Mouse (Mus musculus): ENCODE measurements at regions not wholly inside any gene's neighbourhood (a gene's known extent, or its start where the extent isn't known, plus 50 kb on each side); places are given as distances from the start of the nearest gene placed in this dataset.
"Not testable (repeated sequence)": the region's sequence is repeated elsewhere in the genome, so short reads cannot be mapped to it uniquely, and the experiment has no call there.

DNA sequence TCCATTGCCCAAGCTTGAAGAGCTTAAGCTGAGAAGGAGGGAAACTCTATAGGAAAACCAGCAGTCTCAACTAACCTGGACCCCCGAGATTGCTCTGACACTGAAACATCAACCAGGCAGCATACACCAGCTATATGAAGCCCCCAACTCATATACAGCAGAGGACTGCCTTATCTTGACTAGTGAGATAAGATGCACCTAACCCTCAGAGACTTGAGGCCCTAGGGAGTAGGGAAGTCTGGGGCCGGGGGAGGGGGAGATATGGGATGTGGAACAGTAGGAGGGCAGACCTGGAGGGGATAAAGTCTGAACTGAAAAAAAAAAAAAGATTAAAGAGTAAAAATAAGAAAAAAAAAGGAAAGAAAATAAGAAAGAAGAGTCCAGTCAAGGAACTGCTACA lies 540.5 kb upstream of the Pkdcc start:
- DNase-seq (ENCODE audit: low spot score): no peak

DNA sequence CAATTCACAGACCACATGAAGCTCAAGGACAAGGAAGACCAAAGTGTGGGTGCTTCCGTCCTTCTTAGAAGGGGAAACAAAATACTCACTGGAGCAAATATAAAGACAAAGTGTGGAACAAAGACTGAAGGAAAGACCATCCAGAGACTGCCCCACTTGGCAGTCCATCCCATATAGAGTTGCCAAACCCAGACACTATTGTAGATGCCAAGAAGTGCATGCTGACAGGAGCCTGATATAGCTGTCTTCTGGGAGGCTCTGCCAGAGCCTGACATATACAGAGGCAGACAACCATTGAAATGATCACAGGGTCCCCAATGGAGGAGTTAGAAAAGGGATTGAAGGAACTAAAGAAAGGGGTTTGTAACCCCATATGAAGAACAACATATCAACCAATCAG lies 548.5 kb upstream of the Pkdcc start:
- DNase-seq (ENCODE audit: low spot score): not testable (repeated sequence)

DNA sequence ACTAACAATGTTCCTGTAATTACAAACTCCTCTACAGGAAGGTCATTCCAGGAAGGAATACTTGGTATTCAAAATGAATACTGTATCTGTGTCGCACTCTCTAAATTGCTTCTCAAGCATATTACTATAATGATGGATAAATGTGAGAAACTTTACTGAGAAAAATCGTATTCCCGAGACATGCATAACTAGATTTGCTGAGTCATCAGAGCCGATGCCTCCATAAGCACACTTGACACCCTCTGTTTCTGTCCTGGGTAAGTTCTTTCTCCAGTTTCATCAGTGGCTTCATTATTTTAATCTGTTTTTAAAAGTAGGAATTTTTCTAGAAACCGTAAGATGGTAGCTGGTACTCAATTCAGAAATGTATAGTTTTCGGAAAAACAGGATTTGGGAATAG lies 550.7 kb upstream of the Pkdcc start:
- no peak for DNase-seq (ENCODE audit: low spot score)

DNA sequence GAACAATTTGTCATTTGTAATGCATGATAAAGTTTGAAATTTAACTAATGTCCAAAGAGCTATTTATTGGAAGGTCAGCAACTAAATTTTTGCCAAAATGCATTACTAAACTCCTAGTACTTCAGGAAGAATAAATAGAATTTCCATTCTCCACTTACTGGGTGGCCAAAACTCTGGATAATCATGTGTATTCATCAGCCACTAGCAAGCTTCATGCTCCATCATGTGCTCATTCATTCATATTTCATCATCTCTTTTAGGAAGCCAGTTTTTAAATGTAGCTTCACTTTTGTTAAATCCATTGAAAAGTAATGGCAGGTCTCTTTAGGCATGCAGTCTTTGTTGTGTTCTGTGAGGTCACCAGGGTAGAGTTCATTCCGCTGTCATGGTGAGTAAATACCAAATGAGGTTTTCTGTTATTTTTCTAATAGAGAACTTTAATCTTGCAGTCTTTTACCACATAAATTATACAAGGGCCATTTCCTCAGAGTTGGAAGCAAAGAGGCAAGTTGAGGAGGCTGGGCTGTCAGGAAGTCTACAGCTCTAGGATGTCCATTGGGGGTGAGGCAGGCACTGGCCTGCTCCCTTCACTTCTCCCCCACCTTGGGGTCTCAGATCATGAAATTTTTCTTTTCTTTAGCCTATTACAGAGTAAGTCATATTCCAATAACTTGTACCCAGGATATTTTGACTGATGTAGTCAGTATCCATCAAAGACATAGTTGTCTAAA lies 578.5 kb upstream of the Pkdcc start:
- DNase-seq (ENCODE audit: low spot score): no peak

DNA sequence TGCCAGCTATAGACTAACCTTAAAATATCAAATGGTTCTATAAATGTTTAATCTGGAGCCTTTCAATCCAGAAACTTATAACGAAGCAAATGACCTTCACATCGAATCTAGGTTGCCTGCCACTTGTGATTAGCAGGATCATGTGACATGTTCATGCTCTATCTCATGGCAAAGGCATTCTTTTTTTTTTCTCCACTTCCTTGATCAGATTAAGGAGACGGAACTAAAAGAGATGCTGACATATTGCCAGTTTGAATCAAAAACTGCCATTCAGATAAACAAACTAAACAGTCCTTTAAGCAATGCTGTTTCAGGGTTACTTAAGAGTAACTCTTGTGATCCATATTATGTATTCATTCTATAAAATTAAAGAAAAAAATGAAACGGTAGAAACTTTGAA lies 579.2 kb upstream of the Pkdcc start:
- DNase-seq (ENCODE audit: low spot score): no peak

DNA sequence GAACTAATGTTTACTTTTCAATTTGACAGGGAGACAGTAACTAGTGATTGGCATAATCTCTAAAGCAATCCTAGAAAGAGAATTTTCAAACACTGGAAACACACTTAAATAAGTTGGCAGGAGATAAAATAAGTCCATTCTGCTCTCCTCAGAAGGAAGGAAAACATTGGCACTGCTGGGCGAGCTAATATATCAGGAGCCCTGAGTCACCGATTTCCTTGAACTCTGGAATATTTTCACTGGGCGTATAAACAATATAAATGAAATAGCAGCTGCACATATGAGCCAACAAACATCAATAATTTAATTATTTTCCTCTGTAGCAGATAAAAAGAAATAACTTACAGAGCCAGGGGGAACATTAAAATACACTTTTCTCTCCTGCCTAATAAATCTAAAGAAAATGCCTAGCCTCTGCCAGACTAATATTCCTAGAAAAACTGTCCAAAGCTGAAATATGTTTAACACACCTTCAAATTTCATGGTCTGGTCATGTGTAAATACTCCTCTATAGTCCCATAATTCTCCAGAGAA lies 608.4 kb upstream of the Pkdcc start:
- DNase-seq (ENCODE audit: low spot score): no peak

DNA sequence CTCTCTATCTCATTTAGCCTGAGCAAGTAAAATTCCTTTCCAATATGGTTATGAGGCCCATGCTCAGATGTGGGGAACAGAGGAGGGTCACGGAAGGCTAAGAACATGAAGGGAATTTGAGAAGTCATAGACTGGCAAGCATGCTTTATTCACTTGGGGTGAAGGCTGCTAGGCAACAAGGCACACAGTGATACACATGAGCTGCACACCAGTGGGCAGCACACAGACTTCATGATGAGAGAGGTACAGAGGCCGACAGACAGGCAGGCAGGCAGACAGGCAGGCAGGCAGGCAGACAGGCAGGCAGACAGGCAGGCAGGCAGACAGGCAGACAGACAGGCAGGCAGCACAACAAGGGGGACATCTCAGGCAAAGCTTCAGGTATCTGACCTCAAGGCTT lies 631.3 kb upstream of the Pkdcc start:
- DNase-seq (ENCODE audit: low spot score): no peak

DNA sequence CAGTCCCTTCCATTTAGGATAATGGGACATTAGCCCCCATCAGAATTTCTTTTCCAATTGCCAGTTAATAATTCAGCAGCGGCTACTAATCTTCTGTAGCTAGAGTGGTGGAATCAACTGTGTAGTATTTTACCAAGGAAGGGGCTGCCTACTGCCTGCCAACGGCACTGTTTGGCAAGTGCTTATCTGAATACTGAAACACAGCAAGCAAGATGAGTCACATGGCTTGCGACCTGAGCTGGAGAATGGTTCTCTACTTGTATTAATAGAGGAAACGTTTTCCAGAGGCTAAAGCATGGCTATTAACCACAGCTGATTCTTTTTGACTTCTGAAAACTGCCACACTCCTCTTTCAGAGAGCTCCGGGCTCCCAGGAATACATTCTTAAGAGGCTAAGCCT lies 681.6 kb upstream of the Pkdcc start:
- DNase-seq (ENCODE audit: low spot score): no peak

DNA sequence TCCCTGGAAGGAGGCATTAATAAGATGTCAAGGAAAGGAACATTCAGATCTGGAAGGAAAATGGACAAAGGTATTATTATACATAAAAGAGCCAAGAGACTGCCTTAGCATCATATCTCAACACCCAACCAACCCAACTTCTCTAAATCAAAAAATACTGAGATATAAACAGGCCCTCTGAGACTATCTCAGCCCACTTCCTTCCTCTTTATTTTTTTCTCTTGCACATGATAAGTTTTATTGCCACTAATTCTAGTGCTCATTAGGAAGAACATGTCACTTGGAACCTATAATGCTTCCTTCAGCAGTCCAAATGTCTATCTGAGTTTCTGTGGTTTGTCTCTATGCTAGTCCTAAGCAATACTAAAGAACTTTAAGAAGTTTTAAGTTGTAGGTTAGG lies 697.0 kb upstream of the Pkdcc start:
- DNase-seq (ENCODE audit: low spot score): no peak

DNA sequence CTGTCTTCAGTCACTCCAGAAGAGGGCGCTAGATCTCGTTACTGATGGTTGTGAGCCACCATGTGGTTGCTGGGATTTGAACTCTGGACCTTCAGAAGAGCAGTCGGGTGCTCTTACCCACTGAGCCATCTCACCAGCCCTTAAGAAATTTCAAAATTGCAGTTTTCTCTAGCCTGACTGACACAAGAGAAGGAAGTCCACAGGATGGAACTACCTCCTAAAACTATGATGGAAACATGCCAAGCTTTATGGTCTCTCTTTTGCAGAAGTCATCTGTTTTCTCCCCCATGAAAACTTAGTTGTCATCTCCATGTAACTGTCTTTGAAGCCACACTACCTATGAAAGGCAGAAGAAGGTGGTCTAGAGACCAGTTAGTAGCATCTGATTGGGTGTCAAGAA lies 698.2 kb upstream of the Pkdcc start:
- DNase-seq (ENCODE audit: low spot score): no peak

DNA sequence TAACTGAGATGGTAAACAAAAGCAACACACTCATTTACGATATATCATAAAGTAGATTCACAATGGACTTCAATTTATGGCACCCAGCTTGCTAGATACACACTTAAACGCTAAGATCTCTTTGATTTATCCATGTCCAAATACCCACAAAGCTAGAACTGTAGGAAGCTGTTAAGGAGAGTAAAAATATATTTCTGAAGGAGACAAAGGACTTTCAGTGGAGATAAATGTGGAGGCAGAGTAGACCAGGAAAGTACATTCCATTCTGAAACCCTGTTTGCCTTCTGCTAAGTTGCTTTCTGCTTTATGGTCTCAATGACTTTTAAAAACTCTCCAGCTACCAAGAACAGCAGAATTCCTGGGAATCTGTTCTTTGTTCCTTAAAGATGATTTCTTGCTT lies 701.3 kb upstream of the Pkdcc start:
- DNase-seq (ENCODE audit: low spot score): no peak

DNA sequence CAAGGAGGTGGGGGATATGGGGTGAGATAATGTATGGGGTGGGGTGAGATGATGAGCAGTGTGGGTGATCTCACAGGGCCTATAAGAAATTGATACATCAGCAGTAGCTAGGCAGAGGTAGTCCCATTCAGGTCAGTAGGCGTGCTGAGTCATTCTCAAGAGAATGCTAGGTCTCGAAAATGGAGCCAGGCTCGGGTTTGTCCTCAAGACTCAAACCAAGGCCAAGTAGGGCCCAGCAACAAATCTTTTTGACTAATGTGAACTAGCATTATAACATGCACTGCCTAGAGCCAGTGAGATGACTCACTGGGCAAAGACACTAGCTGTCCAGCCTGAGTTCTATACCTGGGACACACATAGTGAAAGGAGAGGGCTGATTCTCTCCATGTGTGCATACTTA lies 710.8 kb upstream of the Pkdcc start:
- DNase-seq (ENCODE audit: low spot score): no peak

DNA sequence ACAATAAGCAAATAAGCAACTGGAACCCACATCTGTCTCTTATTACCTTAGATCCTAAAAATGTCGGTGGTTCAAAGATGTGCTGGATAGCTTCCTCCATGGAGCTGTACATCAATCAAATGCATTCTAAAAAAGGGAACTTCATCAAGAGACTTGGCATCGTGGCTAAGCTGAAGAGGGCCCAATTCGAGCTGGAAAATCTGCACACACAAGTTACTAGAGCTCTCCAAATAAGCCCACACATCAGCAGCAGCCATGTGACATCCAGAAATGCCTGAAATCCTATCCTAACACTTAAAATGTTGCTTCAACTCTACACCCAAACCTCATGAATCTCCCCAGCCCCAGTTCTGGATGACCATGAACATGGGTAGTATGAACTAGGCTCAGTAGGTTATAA lies 729.5 kb upstream of the Pkdcc start:
- DNase-seq (ENCODE audit: low spot score): peak; percentile 16

DNA sequence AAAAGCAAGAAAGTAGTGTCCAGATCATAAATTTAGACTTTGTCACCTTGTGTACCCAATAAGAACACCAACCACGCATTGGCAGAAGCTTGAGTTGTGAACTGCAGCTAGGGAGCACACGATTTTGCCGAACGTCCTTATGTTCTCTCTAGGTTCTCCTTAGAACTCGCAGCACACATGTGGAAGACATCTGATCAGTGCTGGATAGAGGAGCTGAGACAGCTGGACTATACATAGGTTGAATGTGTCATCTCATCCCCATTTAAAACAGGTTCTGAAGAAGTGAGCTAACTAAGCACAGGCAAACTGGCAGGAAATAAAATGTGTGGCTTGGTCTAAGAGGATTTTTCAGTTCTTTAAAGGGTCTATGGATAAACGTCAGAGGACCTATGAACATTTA lies 730.5 kb upstream of the Pkdcc start:
- DNase-seq (ENCODE audit: low spot score): peak; percentile 11

DNA sequence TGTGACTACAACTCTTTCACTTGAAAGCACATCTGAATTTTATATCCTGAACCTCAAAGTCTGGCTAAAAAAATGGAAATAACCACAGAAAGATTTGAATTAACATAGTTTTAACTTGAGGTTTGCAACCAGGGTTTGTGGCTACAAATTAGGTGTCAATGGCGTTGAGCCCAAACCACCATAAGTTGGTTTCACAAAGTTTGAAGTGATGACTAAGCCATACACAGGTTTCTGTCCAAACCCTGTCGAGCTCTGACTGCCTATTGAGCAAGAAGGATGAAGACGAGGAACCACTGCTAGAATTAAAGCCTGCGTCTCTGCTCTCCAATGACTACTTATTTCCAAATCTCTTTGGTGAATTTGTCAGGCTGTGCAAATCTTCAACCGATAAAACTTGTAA lies 719.8 kb upstream of the Slc8a1 start:
- DNase-seq (ENCODE audit: low spot score): no peak

DNA sequence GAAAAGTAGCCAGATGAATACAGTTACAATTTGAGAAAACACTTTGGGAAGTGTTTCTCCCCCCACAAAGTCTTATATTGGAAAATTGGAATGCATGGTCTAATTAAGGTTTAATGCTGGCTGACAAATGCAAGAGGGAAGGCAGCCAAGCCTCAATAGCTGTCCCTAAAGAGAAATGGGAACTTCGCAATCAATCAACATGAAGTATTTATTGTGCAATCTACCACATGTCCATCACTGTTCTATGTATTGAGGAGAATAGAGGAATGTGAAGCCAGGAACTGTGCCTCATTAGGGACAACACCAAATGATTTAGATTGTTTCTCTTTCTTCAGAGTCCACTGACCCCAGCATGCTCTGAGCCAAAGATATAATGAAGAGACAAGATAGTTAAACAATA lies 715.7 kb upstream of the Slc8a1 start:
- DNase-seq (ENCODE audit: low spot score): no peak

DNA sequence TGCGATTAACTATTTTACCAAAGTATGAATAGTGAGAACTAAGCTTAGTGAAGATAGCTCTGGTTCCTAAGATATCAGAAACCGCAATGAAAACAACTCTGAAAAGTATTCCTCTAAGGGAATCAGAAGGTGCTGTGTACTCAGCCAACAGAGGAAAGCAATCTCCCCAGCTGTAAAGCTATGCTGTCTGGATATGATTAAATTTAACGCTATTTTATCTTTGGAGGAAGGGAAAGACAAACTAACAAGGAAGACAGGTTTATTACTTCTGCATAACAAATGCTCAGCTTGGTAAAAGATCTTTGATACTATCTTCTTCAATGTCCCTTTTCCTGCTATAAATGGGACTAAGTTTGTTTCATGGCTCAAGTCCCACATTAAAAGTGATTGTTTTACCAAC lies 700.9 kb upstream of the Slc8a1 start:
- no peak for DNase-seq (ENCODE audit: low spot score)

DNA sequence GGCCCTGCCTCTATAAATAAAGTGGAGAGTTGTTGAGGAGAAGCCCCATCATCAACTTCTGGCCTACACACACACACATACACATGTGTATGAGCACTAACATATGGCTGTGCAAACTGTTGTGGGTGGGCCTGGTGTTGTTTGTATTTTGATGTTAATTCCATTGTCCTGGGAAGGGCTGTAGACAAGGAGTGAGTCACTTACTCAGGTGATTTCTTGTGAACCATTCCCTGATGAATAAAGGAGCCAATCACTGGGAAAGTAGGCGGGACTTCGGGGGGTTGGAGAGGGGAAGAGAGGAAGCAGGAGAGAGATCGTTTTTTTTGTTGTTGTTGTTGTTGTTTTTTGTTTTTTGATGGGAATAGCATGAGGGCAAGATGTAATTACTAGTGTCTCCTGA lies 699.0 kb upstream of the Slc8a1 start:
- DNase-seq (ENCODE audit: low spot score): no peak

DNA sequence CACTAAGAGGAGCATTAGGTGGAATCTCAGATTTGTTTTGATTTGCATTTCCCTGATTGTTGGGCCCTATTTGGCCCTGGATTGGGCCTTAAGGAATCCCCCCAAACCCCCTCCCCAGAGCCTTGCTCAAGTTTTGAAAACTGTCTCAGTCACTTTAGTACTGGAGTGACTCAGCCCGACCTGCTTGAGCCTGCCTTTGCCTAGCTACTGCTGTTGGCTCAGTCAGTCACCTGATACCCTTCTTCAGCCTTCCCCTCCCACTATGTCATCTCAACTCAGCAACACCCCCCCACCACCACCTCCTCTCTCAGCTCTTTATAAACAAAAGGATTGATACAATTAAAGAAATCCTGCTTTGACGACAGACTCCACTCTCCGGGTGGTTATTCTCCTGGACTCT lies 694.5 kb upstream of the Slc8a1 start:
- no peak for DNase-seq (ENCODE audit: low spot score)

DNA sequence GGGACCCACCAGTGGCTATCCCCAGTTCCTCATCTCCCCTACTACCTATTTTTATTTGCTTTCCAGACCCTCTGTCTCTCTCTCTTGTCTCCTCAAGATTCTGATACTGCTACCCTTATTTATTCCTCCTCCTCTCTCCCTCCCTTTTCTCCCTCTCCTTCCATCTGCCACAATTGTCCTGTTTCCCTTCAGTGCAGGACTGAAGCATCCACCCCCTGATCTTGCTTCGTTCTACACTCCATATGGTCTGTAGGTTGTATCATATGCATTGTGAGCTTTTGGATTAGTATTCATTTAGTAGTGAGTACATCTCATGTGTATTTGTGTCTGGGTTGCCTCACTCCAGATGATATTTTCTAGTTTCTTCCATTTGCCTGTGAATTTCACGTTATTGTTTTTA lies 670.1 kb upstream of the Slc8a1 start:
- DNase-seq (ENCODE audit: low spot score): no peak

DNA sequence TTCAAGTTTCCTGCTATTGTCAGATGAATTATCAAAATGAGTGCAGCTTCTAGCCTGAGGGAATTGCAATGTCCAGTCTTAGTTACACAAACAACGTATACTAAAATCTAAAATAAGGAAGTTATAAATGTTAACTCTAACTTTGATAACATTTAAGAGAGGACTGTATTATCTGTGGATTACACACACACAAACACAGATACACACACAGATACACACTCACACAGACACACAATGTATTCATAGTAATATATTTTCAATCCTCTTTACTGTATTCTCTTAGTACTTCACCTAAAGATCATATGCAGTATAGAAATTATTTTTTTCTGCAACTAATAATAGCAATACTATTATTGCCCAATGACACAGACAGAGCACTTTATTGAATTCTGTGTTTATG lies 661.2 kb upstream of the Slc8a1 start:
- no peak for DNase-seq (ENCODE audit: low spot score)

DNA sequence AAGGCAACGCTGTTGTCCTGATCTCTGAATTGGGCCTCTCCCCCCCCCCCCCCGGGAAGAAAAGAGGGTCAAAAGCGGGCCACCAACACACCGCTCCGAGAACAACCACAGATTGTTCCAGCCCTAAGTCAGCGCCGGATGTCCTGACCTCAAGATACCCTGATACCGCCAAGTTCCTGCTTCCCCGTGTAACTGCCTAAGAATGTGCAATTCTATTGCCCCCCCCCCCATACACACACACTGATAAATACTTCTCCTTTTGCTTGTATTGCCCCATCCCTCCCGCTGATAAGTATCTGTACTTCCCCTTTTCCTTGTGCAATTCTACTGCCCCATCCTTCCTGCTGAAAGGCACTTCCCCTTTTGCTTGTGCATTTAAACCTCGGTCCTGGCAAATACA lies 641.2 kb upstream of the Slc8a1 start:
- not testable (repeated sequence) for DNase-seq (ENCODE audit: low spot score)

DNA sequence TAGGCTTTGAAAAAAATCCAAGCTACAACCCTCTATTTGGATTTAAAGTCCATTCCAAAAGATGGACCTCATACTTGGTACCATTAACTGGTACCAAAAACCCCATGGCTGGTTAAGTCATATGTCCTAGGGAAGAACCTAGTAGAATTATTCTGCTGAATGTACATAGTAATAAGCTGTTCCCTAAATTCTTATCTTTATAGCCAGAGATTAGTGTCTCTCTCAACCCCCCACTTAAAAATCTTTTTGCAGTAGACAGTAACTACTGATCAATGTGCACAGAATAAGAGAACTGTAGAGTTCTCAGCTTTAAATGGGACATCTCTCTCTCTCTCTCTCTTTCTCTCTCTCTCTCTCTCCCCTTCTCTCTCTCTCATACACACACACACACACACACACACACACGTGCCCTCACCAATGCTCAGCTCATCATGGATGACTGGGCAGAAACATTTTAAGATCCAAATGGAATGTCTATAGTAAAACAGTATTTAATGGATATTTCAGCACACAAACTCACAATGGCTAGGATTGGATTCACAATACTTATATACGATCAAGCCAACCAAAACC lies 640.2 kb upstream of the Slc8a1 start:
- no peak for DNase-seq (ENCODE audit: low spot score)

DNA sequence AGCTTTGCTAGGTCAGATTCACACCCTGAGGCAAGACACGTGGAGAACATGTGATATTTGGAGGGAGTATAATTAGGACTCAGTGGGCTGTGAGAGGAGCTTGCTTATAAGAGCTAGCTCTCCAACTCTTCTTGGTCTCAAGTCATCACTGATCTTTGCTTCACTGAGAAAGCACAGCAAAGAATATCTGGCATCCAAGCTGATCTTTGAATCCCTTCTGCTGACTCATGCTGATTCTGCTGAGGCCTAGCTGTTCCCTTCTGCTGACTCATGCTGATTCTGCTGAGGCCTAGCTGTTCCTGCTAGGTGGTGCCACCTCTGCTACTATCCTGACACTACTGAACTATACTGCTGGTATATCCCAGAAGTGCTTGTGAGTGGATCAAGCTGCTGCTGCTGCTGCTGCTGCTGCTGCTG lies 639.0 kb upstream of the Slc8a1 start:
- DNase-seq (ENCODE audit: low spot score): no peak
